Mouse (Mus musculus) heart, postnatal 10 days (tissue): ENCODE measurements around the gene Grm7. TPM values are rescaled to one million over a fixed set of nuclear protein-coding genes. Genes with fewer than 3 reads are reported as not detected.
A peak's percentile ranks its signal among the peaks of the same experiment; 100 is the strongest.

ENCODE experiments used
- DNase-seq, 2 experiments: peaks; one replicate each; pipeline ENCODE4 v3.0.0; 2021
- intact Hi-C: fragments of 180-260 bp; cut with DNase I; formaldehyde crosslinking; loops from one replicate; pipeline ENCODE4 v1.15.1; 2025
- total RNA-seq, 2 experiments: library from RNA; stranded (reverse); gene quantifications; 2 replicates each; pipeline ENCODE4 v1.2.3; 2021

The Grm7 gene
- total RNA-seq, 2 experiments from 2014 or later, result 0.07 TPM; not detected in 1

DNA sequence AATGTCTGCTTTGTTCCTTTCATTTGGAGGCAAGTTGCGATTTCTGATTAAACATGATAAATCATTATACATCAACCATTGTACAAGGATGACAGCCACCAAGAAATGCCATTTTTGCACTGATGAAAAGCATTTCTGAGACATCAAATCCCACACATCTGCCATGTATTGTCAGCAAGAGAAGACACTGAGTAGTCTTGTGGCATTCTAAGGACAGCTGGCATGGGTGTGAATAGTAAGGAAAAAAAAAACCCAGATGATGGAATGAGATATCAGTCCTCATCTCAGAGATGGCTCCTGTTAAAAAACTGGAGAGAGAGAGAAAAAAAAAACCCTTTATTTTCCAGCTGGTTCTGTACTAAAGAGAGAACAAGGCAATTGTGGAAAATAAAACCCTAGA is 875.8 kb downstream of the Grm7 start:
- no peak for DNase-seq
- intact Hi-C loops, result no loop called here

DNA sequence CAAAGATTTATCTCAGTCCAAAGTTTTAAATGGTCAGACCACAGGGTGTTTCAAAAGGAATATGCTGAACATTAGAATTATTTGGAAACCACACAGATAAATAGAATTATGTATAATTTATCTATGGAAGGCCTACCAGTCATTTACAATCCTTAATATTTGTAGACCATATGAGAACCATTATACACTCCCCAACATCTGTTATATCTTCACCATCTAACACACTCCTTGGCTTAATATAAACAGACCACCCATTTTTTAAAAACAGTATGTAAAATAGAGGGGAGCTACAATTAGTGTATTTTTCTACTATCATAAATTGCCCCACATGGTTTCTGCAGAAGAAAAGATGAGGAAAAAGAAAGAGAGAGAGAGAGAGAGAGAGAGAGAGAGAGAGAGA is 876.7 kb downstream of the Grm7 start:
- intact Hi-C loops, result no loop called here

DNA sequence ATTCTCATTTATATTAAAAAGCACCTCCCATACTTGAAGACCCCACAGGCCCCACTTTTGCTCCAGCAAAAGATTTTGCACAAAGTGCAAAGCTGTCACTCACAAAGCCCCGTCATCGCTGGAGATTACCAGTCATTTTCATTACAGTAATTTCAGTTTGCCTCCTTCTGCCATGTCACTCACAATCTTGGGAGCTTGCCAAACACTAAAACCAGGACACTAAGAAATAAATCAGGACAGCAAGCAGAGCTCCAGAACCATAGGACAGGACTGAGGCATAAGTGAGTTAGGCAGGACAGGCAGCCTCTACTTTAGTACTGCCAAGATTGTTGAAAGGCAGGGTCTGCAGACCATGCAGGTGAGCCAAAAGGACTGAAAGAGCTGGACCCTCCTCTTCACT is 884.6 kb downstream of the Grm7 start:
- peak in 1 of 2 experiments; percentile 1 for DNase-seq
- intact Hi-C loops, result no loop called here

More for the DNA sequence above, 876.7 kb downstream of the Grm7 start:
- no peak for DNase-seq

DNA sequence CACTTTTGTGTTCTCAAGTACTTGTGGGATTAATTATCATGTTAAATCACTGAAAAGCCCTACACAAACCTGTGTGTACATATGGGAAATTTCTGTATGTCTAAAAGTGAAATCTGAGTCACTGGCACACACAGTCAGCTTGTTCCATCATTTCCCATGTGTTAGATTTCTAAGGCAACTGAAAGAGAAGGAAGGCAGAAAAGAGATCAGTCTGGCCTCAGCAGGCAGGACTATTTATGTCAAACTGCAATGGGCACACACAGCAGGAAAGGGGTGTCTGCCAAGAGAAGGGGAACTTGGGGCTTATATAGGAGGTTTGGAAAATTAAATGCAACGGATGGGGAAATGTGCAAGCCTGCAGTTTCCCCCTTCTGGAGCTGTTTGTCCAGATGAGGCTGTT is 913.2 kb downstream of the Grm7 start:
- no peak for DNase-seq
- intact Hi-C loops, result no loop called here

DNA sequence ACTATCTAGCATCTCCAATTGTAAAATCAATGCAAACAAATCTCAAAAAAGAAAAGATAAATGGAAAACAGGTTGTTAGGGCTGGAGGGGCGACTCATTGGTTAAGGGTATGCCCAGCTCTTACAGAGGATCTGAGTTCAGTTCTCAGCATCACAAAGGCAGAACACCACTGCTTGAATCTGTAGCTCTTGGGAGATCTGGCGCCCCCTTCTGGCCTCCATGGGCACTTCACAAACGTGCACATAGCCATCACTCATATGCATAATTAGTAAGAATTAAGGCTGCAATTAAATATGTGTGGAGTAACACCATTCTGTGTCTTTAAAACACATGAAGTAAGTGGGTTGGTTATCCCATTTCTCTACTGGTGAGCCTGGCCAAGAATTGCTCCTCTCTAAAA is 914.1 kb downstream of the Grm7 start:
- no peak for DNase-seq
- intact Hi-C loops, result no loop called here

DNA sequence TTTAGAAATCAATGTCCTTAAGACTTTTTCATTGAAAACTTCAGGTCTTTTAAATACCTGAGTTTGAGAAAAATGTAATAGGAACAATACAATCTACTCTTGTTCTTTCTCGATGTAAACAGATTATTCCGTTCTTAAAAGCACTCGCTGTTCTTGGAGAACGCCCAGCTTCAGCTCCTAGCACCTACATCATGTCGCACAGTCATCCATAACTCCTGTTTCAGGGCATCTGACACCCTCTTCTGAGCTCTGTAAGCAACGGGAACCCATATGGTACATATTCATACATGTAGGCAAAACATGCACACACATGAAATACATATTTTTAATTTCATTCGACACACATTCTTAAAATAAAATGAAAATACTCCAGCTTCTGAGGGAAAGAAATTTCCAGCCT is 916.0 kb downstream of the Grm7 start:
- no peak for DNase-seq
- intact Hi-C loops, result no loop called here

DNA sequence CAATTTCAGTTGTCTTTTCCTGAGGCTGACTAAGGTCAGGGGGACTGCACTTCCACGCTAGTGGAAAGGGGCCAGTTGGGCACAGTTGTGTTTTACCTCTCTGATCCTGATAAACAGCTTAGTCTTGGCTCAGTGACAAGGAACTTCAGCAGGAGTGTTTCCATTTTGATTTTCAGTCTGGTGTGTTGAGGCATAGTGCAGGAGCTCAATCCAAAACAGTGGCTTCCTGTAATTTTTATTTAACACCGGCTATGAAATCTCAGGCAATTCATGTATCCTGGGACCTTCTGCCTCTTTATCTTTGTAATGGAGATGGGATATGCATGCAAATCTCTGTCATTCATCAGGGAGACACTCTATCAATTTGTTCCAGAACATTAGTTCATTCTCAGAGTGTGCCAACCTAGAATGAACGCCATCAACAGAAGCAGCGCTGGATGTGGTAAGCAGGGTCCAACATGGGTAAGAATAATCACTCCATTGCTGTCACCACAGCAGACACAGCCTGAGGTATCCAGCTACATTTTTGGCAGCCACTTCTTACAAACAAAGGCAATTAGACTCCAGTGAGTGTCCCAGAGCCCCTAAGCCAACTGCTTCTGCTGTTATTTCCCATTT is 926.2 kb downstream of the Grm7 start:
- intact Hi-C loops, result no loop called here
- DNase-seq, result peak; percentile 2 to 5

DNA sequence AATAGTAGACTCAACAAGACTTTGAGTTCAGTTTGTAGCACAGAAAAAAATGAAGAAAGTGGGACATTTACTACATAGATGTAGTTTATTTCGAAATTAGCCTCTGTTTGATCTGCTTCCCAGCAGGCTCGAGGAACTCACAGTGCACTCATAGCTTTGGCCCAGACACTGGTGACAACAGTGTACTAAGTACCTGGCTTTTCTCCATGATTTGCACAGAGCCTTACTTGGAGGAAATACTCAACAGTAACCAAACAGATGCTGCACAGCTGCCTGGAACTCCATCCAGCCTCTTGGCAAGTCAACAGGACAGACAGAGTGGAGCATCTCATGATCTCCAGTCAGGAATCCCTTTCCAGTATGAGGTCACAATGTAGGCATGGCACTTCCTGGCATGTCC is 939.5 kb downstream of the Grm7 start:
- intact Hi-C loops, result no loop called here
- peak; percentile 78 to 81 for DNase-seq

DNA sequence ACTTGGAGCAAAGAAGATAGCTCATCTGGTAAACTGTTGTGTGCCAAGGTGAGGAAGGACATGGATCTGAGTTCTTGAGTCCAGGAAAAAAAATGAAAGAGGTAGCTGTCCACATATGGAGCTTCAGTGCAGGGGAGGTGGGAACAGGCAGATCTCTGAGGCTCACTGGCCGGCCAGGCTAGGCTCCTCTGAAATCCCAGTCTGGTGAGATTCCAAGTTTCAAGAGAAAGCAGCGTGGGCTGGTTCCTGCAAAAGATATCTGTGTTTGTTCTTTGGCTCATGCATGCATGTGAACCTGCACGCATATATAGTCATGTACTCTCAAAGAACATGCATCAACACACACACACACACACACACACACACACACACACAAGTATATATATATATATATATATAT is 942.2 kb downstream of the Grm7 start:
- intact Hi-C loops, result no loop called here
- DNase-seq, result peak in 1 of 2 experiments; percentile 5

DNA sequence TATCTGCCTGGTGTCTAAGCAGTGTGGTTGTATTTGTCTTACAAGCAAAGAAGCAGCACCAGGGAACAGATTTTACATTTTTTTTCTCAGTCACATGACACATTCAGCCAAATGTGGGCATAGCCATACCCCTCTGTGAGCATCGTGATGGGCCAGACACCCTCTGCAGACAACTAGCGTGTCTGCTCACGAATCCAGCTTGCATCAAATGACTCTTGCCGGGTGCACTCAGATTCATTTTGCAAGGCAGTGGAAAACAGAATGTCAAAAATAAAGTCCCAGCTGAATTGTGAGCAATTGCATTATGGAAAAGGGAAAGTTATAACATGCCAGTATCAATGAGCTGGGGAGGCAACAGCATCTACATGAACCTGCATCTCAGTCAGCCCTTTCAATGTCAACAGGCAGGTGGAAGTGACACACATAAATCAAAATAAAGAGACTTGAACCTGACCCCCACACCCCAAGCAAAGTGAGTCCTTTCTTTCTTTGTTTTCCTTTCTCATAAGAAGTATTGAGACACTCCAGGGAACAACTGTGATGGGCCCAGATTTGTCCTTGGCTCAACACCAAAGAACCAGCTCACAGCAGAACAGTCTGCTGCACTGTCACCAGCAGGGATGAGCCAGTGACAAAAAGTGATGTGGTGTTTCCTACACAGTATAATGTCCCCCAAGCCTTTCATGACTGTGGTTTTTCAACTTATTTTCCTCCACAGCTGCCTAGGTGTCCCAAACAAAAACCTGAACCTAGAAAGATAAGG is 956.7 kb downstream of the Grm7 start:
- no peak for DNase-seq
- intact Hi-C loops, result no loop called here

DNA sequence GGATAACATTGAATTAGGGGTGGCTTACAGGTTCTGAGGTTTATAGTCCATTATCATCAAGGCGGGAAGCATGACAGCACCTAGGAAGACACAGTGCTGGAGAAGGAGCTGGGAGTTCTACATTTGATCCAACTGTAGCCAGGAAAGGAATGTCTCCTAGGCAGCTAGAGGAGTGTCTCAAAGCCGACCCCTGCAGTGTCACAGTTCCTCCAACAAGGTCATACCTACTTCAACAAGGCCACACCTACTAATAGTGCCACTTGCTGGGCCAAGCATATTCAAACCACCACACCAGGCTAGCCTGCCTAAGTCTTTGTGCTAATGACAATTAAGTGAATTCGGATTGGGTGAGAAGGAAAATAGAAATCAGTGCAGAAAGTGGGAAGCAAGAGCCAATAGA is 965.0 kb downstream of the Grm7 start:
- DNase-seq, result no peak
- intact Hi-C loops, result no loop called here

DNA sequence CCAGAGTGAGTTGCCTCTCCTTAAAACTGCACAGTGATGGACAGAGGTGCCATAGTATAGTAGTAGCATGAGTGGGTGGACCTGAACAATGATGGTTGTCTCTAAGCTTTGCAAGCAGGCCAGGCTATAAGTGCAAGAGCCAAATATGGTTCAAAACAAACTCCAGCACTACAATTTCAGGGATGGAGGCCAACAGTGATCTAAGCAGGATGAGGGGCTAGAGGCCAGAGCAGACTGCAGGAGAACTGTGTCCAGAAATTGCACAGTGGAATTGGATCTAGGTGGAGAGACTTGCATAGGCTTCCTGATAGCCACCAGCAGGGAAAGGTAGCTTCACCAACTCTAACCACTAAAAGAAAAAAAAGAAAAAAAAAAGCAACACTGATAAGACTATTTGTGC is 968.5 kb downstream of the Grm7 start:
- intact Hi-C loops, result no loop called here
- DNase-seq, result peak; percentile 51 to 59
